Mouse (Mus musculus): ENCODE measurements around the gene Gnas. TPM values are rescaled to one million over a fixed set of nuclear protein-coding genes. Genes with fewer than 3 reads are reported as not detected.
A peak's percentile ranks its signal among the peaks of the same experiment; 100 is the strongest.
"Not testable (repeated sequence)": the region's sequence is repeated elsewhere in the genome, so short reads cannot be mapped to it uniquely, and the experiment has no call there.

Gene Gnas
- polyA plus RNA-seq, 1 experiment, result 2,122 TPM

DNA sequence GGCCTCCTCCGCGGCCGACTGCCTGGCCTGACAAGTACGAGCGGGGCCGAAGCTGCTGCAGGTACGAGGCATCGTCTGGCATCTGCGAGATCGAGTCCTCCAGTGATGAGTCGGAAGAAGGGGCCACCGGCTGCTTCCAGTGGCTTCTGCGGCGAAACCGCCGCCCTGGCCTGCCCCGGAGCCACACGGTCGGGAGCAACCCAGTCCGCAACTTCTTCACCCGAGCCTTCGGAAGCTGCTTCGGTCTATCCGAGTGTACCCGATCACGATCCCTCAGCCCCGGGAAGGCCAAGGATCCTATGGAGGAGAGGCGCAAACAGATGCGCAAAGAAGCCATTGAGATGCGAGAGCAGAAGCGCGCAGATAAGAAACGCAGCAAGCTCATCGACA is 15.6 kb downstream of the Gnas start:
- Histone ChIP-seq H3K4me3 (ENCODE audit: insufficient read depth, low read length) (no peak overlapping the region), H3K27ac (ENCODE audit: insufficient read depth, low read length) (no peak overlapping the region), H3K4me1 (ENCODE audit: control insufficient read depth, insufficient read depth, low read length) (no peaks in the 10 kb centered on the region)
- TF ChIP-seq CTCF (IDR thresholded peaks at IDR 0.05; ENCODE audit: extremely low read depth, insufficient read depth, low read length) (no peak), POLR2A (IDR thresholded peaks at IDR 0.05; ENCODE audit: extremely low read depth, insufficient read depth, low read length) (no peak)

GRCm38 (mm10) chr2:174300186-174300585 is 16.1 kb downstream of the Gnas start:
- TF ChIP-seq CTCF (IDR thresholded peaks at IDR 0.05; ENCODE audit: extremely low read depth, insufficient read depth, low read length) (no peak), POLR2A (IDR thresholded peaks at IDR 0.05; ENCODE audit: extremely low read depth, insufficient read depth, low read length) (no peak)
- Histone ChIP-seq H3K4me3 (ENCODE audit: insufficient read depth, low read length) (no peak overlapping the region), H3K27ac (ENCODE audit: insufficient read depth, low read length) (no peak overlapping the region), H3K4me1 (ENCODE audit: control insufficient read depth, insufficient read depth, low read length) (no peaks in the 10 kb centered on the region)

- H3K4me3 ChIP-seq (ENCODE audit: insufficient read depth, low read length), result no peak overlapping the region
- H3K27ac ChIP-seq (ENCODE audit: insufficient read depth, low read length), result no peak overlapping the region
- no peaks in the 10 kb centered on the region for H3K4me1 ChIP-seq (ENCODE audit: control insufficient read depth, insufficient read depth, low read length)
- TF ChIP-seq CTCF (IDR thresholded peaks at IDR 0.05; ENCODE audit: extremely low read depth, insufficient read depth, low read length), result no peak
- TF ChIP-seq POLR2A (IDR thresholded peaks at IDR 0.05; ENCODE audit: extremely low read depth, insufficient read depth, low read length), result no peak
Measured at GRCm38 (mm10) chr2:174300666-174301065, 16.5 kb downstream of the Gnas start.

DNA sequence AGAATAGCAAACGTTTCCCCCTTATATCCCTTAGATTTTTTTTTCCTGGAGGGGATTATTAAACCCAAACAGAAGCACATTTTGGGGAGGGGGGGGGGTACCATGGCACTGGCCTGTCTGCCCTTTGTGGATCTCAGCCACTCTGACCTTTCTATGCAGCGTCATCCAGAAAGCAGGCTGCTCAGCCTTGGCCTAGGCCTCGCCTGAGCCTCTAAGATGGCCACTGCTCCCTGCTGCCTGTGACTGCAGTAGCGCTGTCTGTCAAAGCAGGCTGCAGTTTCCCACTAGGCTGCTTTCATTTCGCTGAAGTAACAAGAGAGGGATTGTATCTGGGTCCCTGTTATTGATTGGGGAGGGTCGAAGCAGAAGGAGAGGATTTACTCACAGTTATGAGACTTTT is 18.4 kb downstream of the Gnas start:
- Histone ChIP-seq H3K4me3 (ENCODE audit: insufficient read depth, low read length) (no peak overlapping the region), H3K4me1 (ENCODE audit: control insufficient read depth, insufficient read depth, low read length) (no peaks in the 10 kb centered on the region), H3K27ac (ENCODE audit: insufficient read depth, low read length) (no peak overlapping the region)
- no peak for TF ChIP-seq CTCF (IDR thresholded peaks at IDR 0.05; ENCODE audit: extremely low read depth, insufficient read depth, low read length)
- no peak for TF ChIP-seq POLR2A (IDR thresholded peaks at IDR 0.05; ENCODE audit: extremely low read depth, insufficient read depth, low read length)

DNA sequence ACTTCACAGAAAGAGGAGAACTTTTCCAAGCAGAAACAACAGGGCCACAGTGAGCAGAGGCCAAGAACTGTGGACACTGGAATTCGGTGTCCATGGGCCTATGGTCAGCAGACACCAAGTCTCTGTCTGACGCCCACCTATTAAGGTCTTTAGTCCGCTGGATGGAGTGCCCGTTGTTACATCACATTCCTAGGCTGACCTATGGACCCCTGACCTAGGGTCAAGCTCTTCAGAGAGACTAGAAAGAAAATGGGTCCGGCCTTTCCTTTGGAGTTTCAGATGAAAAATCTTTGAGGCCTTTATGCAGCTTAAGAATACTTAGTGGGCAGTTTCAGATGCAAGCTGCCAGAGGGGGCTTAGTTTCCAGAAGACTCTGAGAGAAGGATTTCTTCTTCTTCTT is 21.5 kb downstream of the Gnas start:
- Histone ChIP-seq H3K27ac (ENCODE audit: insufficient read depth, low read length) (no peak overlapping the region), H3K4me1 (ENCODE audit: control insufficient read depth, insufficient read depth, low read length) (no peaks in the 10 kb centered on the region), H3K4me3 (ENCODE audit: insufficient read depth, low read length) (no peak overlapping the region)
- no peak for TF ChIP-seq POLR2A (IDR thresholded peaks at IDR 0.05; ENCODE audit: extremely low read depth, insufficient read depth, low read length)
- TF ChIP-seq CTCF (IDR thresholded peaks at IDR 0.05; ENCODE audit: extremely low read depth, insufficient read depth, low read length), result no peak

DNA sequence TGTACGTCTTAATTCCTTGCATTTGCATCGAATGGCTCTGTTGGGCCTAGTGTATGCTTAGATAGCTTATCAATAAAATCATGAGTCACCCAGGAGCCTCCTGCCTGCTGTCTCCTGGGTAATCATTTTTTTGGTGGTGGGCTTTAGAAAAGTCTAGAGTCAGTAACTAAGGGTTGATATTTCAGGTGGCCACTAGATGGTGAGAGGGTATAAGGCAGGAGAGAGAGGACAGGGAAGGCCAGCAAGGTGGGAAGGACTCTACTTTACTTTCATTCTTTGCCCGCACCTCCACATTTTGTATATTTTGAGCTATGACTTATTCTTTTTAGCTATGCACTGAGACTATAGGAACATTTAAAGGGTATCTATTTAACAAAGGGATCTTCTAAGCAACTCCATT is 23.8 kb downstream of the Gnas start:
- H3K4me3 ChIP-seq (ENCODE audit: insufficient read depth, low read length), result no peak overlapping the region
- no peak for TF ChIP-seq CTCF (IDR thresholded peaks at IDR 0.05; ENCODE audit: extremely low read depth, insufficient read depth, low read length)
- no peak for TF ChIP-seq POLR2A (IDR thresholded peaks at IDR 0.05; ENCODE audit: extremely low read depth, insufficient read depth, low read length)

DNA sequence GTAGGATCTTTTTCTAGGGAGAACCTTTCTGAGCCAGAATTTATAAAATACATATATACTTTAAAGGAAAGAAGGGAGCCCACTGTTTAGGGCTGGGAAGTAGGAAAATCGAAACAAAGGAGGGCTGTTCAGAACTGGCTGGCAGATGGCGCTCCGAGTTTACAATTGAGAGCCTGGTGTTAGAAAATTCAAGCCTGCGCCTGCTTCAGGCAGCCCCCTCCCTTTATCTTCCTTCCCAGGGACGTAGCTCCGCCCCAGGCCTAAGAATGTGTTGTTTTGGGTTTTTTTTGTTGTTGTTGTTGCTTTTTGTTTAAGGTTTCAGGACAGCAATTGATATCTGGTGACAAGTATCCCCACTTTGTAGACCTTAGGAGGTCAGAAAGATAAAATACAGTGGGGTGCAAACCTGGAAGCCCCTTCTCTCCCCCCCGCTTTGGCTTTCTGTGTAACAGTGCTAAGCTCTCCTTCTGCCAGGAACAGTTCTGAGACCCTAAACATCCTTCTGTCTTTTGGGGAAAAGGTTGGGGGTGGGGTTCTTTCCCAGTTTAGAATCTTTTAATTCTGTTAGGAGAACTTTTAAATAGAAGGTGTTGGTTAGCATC is 26.9 kb downstream of the Gnas start:
- H3K27ac ChIP-seq (ENCODE audit: insufficient read depth, low read length), result no peak overlapping the region
- peak; percentile 78 for TF ChIP-seq CTCF (IDR thresholded peaks at IDR 0.05; ENCODE audit: extremely low read depth, insufficient read depth, low read length)
- no peak for TF ChIP-seq POLR2A (IDR thresholded peaks at IDR 0.05; ENCODE audit: extremely low read depth, insufficient read depth, low read length)
- no peaks in the 10 kb centered on the region for H3K4me1 ChIP-seq (ENCODE audit: control insufficient read depth, insufficient read depth, low read length)
- H3K4me3 ChIP-seq (ENCODE audit: insufficient read depth, low read length), result no peak overlapping the region

More for the DNA sequence above, 23.8 kb downstream of the Gnas start:
- Histone ChIP-seq H3K27ac (ENCODE audit: insufficient read depth, low read length) (no peak overlapping the region), H3K4me1 (ENCODE audit: control insufficient read depth, insufficient read depth, low read length) (no peaks in the 10 kb centered on the region)

GRCm38 (mm10) chr2:174311613-174312012 is 27.5 kb downstream of the Gnas start:
- Histone ChIP-seq H3K4me3 (ENCODE audit: insufficient read depth, low read length) (no peak overlapping the region), H3K4me1 (ENCODE audit: control insufficient read depth, insufficient read depth, low read length) (no peaks in the 10 kb centered on the region), H3K27ac (ENCODE audit: insufficient read depth, low read length) (no peak overlapping the region)
- TF ChIP-seq CTCF (IDR thresholded peaks at IDR 0.05; ENCODE audit: extremely low read depth, insufficient read depth, low read length) (no peak), POLR2A (IDR thresholded peaks at IDR 0.05; ENCODE audit: extremely low read depth, insufficient read depth, low read length) (no peak)

DNA sequence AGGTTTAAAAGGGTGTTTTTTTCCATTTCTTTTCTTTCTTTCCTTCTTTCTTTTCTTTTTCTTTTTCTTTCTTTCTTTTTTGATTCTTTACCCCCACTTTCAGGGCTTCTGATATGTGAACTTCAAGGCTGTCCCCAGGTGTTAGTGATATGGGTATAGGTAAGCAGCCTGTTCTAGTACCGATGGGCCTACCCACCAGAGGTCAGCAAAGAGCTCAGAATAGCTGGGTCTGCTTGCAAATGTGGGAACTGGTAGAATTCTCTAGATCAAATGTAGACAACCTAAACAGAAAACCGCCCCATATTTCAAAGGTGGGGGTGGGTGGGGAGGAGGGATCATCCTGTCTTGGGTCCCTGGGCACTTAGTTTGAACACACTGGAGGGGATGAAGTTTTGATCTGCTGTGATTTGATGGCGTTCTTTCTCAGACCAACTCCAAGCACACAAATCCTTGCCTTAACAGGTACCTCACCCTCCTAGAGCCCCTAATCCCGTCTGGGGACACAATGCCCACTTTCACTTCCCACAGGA is 28.1 kb downstream of the Gnas start:
- no peak overlapping the region for H3K4me3 ChIP-seq (ENCODE audit: insufficient read depth, low read length)
- TF ChIP-seq CTCF (IDR thresholded peaks at IDR 0.05; ENCODE audit: extremely low read depth, insufficient read depth, low read length), result peak; percentile 83
- TF ChIP-seq POLR2A (IDR thresholded peaks at IDR 0.05; ENCODE audit: extremely low read depth, insufficient read depth, low read length), result no peak
- H3K4me1 ChIP-seq (ENCODE audit: control insufficient read depth, insufficient read depth, low read length), result no peaks in the 10 kb centered on the region
- no peak overlapping the region for H3K27ac ChIP-seq (ENCODE audit: insufficient read depth, low read length)

GRCm38 (mm10) chr2:174312661-174313060 is 28.5 kb downstream of the Gnas start:
- no peak for TF ChIP-seq POLR2A (IDR thresholded peaks at IDR 0.05; ENCODE audit: extremely low read depth, insufficient read depth, low read length)
- no peak for TF ChIP-seq CTCF (IDR thresholded peaks at IDR 0.05; ENCODE audit: extremely low read depth, insufficient read depth, low read length)
- no peak overlapping the region for H3K27ac ChIP-seq (ENCODE audit: insufficient read depth, low read length)
- H3K4me1 ChIP-seq (ENCODE audit: control insufficient read depth, insufficient read depth, low read length), result no peaks in the 10 kb centered on the region
- H3K4me3 ChIP-seq (ENCODE audit: insufficient read depth, low read length), result no peak overlapping the region

DNA sequence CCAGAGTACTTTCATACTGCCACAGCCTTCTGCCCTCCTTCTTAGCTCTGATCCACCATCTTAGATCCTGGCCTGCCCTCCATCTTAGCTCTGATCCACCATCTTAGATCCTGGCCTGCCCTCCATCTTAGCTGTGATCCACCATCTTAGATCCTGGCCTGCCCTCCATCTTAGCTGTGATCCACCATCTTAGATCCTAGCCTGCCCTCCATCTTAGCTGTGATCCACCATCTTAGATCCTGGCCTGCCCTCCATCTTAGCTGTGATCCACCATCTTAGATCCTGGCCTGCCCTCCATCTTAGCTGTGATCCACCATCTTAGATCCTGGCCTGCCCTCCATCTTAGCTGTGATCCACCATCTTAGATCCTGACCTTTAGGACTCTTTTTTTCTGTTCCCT is 31.3 kb downstream of the Gnas start:
- H3K27ac ChIP-seq (ENCODE audit: insufficient read depth, low read length); H3K4me1 ChIP-seq (ENCODE audit: control insufficient read depth, insufficient read depth, low read length); H3K4me3 ChIP-seq (ENCODE audit: insufficient read depth, low read length): not testable (repeated sequence)

Data from cortical plate, adult 2 months (tissue).